In genomic region chr7:90060343-90061175, GRCm38 (mm10) we compare ENCODE assay signal across 9 mouse cellular contexts.
A peak's percentile ranks its signal among the peaks of the same experiment; 100 is the strongest.
DNase-seq lines count a peak whose midpoint lies in the region; ATAC-seq and TF ChIP-seq lines count a peak whose summit lies in the region.
"Had no signal": no experiment of that assay in that cellular context is flagged by ENCODE, and none has a peak within 500 bp of the region (broad histone marks: within the 10 kb centered on the region; RNA-seq: fewer than 3 reads in every experiment).

No protein-coding gene starts in this region.

- peak overlapping the region; percentile 89 for H3K27ac ChIP-seq in lung, embryonic 14.5 days (ENCODE audit: low read depth)
- H3K27ac ChIP-seq in embryonic facial prominence, embryonic 12.5 days = peak overlapping the region; percentile 60; the same call in 1 of the 2 replicates
- H3K27ac ChIP-seq in kidney, postnatal 0 days = peak overlapping the region; percentile 71
- H3K27ac ChIP-seq in small intestine, adult 2 months (ENCODE audit: insufficient read depth, low read depth, low read length) = peak overlapping the region; percentile 92
- H3K27ac ChIP-seq in forebrain, embryonic 14.5 days (ENCODE audit: low read depth, low read length) = no peak overlapping the region

- peak overlapping the region; percentile 21; the same call in 1 of the 2 replicates for H3K9ac ChIP-seq in lung, embryonic 14.5 days
- no peak overlapping the region for H3K9ac ChIP-seq in embryonic facial prominence, embryonic 12.5 days
- no peak overlapping the region for H3K9ac ChIP-seq in kidney, postnatal 0 days (ENCODE audit: low read depth, low read length)
- H3K9ac ChIP-seq in forebrain, embryonic 14.5 days (ENCODE audit: low read length) = no peak overlapping the region

- no peaks in the 10 kb centered on the region for H3K9me3 ChIP-seq in lung, embryonic 14.5 days (ENCODE audit: low read depth, low read length)
- H3K9me3 ChIP-seq in embryonic facial prominence, embryonic 12.5 days = no peaks in the 10 kb centered on the region
- H3K9me3 ChIP-seq in kidney, postnatal 0 days (replicated peaks; ENCODE audit: low read length) = no peaks in the 10 kb centered on the region
- no peaks in the 10 kb centered on the region for H3K9me3 ChIP-seq in forebrain, embryonic 14.5 days (replicated peaks; ENCODE audit: control insufficient read depth, low read length)

- WGBS in lung, embryonic 14.5 days = 54% methylated on average over 16 of the region's 16 CpGs
- 83% methylated on average over 16 of the region's 16 CpGs for WGBS in embryonic facial prominence, embryonic 12.5 days
- WGBS in kidney, postnatal 0 days = 73% methylated on average over 16 of the region's 16 CpGs
- WGBS in small intestine, adult 2 months = 18% methylated on average over 16 of the region's 16 CpGs
- WGBS in forebrain, embryonic 14.5 days = 88% methylated on average over 16 of the region's 16 CpGs

- H3K4me1 ChIP-seq in lung, embryonic 14.5 days (ENCODE audit: insufficient read depth) = peaks cover 24% of the 10 kb centered on the region
- no peaks in the 10 kb centered on the region for H3K4me1 ChIP-seq in embryonic facial prominence, embryonic 12.5 days
- H3K4me1 ChIP-seq in kidney, postnatal 0 days (replicated peaks; ENCODE audit: insufficient read depth, low read length) = peaks cover 14% of the 10 kb centered on the region
- H3K4me1 ChIP-seq in small intestine, adult 2 months (ENCODE audit: control insufficient read depth, insufficient read depth, insufficient read length, low read length) = peaks cover 24% of the 10 kb centered on the region
- H3K4me1 ChIP-seq in forebrain, embryonic 14.5 days (ENCODE audit: control insufficient read depth, insufficient read depth, low read length) = no peaks in the 10 kb centered on the region

- no peak for DNase-seq in lung, embryonic 14.5 days
- no peak for DNase-seq in lung, postnatal 10 days
- peak; percentile 27 for DNase-seq in kidney, postnatal 0 days (ENCODE audit: low spot score)
- no peak for DNase-seq in urinary bladder, adult 2 months (ENCODE audit: low spot score)
- no peak for DNase-seq in testis, postnatal 10 days (ENCODE audit: low spot score)
- no peak for DNase-seq in forebrain, embryonic 14.5 days (ENCODE audit: low spot score)

- no peak overlapping the region for H3K4me3 ChIP-seq in lung, embryonic 14.5 days (ENCODE audit: low read depth, low read length)
- H3K4me3 ChIP-seq in embryonic facial prominence, embryonic 12.5 days = no peak overlapping the region
- H3K4me3 ChIP-seq in kidney, postnatal 0 days (replicated peaks; ENCODE audit: low read depth, low read length) = no peak overlapping the region
- H3K4me3 ChIP-seq in small intestine, adult 2 months (ENCODE audit: low read depth, low read length) = no peak overlapping the region
- no peak overlapping the region for H3K4me3 ChIP-seq in forebrain, embryonic 14.5 days (ENCODE audit: low read depth, low read length)
- H3K4me3 ChIP-seq: myocyte had no signal

- peak overlapping the region; percentile 45 for H3K4me2 ChIP-seq in lung, embryonic 14.5 days
- no peak overlapping the region for H3K4me2 ChIP-seq in embryonic facial prominence, embryonic 12.5 days (replicated peaks)
- no peak overlapping the region for H3K4me2 ChIP-seq in kidney, postnatal 0 days (ENCODE audit: low read length)
- H3K4me2 ChIP-seq in forebrain, embryonic 14.5 days (ENCODE audit: low read length) = no peak overlapping the region

- H3K36me3 ChIP-seq in lung, embryonic 14.5 days (ENCODE audit: insufficient read depth) = no peaks in the 10 kb centered on the region
- H3K36me3 ChIP-seq in embryonic facial prominence, embryonic 12.5 days = no peaks in the 10 kb centered on the region
- no peaks in the 10 kb centered on the region for H3K36me3 ChIP-seq in kidney, postnatal 0 days (ENCODE audit: insufficient read depth, low read length)
- H3K36me3 ChIP-seq in small intestine, adult 2 months (ENCODE audit: control insufficient read depth, insufficient read depth, low read length) = no peaks in the 10 kb centered on the region
- H3K36me3 ChIP-seq in forebrain, embryonic 14.5 days (ENCODE audit: control insufficient read depth, insufficient read depth, low read length) = no peaks in the 10 kb centered on the region

- no peaks in the 10 kb centered on the region for H3K27me3 ChIP-seq in lung, embryonic 14.5 days (ENCODE audit: insufficient read depth, low read length)
- no peaks in the 10 kb centered on the region for H3K27me3 ChIP-seq in embryonic facial prominence, embryonic 12.5 days
- H3K27me3 ChIP-seq in kidney, postnatal 0 days (ENCODE audit: insufficient read depth, low read length) = no peaks in the 10 kb centered on the region
- no peaks in the 10 kb centered on the region for H3K27me3 ChIP-seq in small intestine, adult 2 months (ENCODE audit: control insufficient read depth, insufficient read depth, low read length)
- no peaks in the 10 kb centered on the region for H3K27me3 ChIP-seq in forebrain, embryonic 14.5 days (replicated peaks; ENCODE audit: control insufficient read depth, insufficient read depth, low read length)

- TF ChIP-seq POLR2A in small intestine, adult 2 months (IDR thresholded peaks at IDR 0.05; ENCODE audit: low read depth, low read length) = 0 out of 2 replicates have a peak, but pooled peaks have one; percentile 27

- no peak for TF ChIP-seq CTCF in lung, embryonic 14.5 days (IDR thresholded peaks at IDR 0.05; ENCODE audit: low read depth)
- no peak for TF ChIP-seq CTCF in kidney, postnatal 0 days (IDR thresholded peaks at IDR 0.05; ENCODE audit: low read depth)
- no peak for TF ChIP-seq CTCF in small intestine, adult 2 months (IDR thresholded peaks at IDR 0.05; ENCODE audit: extremely low read depth, insufficient read length, insufficient replicate concordance, low read depth, low read length)

- peak; percentile 20; the same call in 1 of the 2 replicates for ATAC-seq in lung, embryonic 14.5 days (ENCODE audit: insufficient read depth)
- ATAC-seq in embryonic facial prominence, embryonic 12.5 days (ENCODE audit: insufficient number of reproducible peaks, insufficient read depth, low FRiP score, low TSS enrichment) = no peak
- peak; percentile 75 for ATAC-seq in kidney, postnatal 0 days (replicated peaks; ENCODE audit: low FRiP score, low read depth)
- ATAC-seq in forebrain, embryonic 14.5 days = no peak

Comparison
In these comparisons a context has a peak if more than half of its experiments do, and no peak if none do; other contexts are left out.
1. ATAC-seq: peak in lung, embryonic 14.5 days (single experiment) and kidney, postnatal 0 days (single experiment); none in embryonic facial prominence, embryonic 12.5 days (single experiment) and forebrain, embryonic 14.5 days (single experiment).